Mouse (Mus musculus) G1E (cell line): ENCODE results near the gene Rmnd5a. TPM values are rescaled to one million over a fixed set of nuclear protein-coding genes. Genes with fewer than 3 reads are reported as not detected.

Source experiments
- ATAC-seq: 2 replicates; pipeline ENCODE4 v1.8.0; 2016; ENCODE audit warnings: mild to moderate bottlenecking; ENCODE audit not compliant: insufficient number of reproducible peaks, poor library complexity, low FRiP score, severe bottlenecking; ENCODE audit errors: extremely low read depth
- DNase-seq: peaks from one replicate; pipeline ENCODE4 v3.0.0; 2012; ENCODE audit warnings: low spot score
- H3K27me3 ChIP-seq: 2 replicates; pipeline ENCODE4 v1.6.1; 2012; ENCODE audit warnings: mild to moderate bottlenecking, low read length, inconsistent platforms; ENCODE audit not compliant: insufficient read depth
- H3K36me3 ChIP-seq: replicated peaks from 2 replicates; pipeline ENCODE3; 2012; ENCODE audit warnings: mild to moderate bottlenecking, inconsistent platforms
- H3K4me1 ChIP-seq: 2 replicates; pipeline ENCODE4 v1.6.1; 2012; ENCODE audit warnings: low read depth, low read length, inconsistent platforms, mixed read lengths; ENCODE audit not compliant: insufficient read depth
- H3K4me3 ChIP-seq: 2 replicates; pipeline ENCODE4 v1.5.1; 2012; ENCODE audit warnings: low read depth, mild to moderate bottlenecking, inconsistent platforms, low read length, moderate library complexity, mixed read lengths
- H3K9me3 ChIP-seq: replicated peaks from 2 replicates; pipeline ENCODE4 v1.6.1; 2012; ENCODE audit warnings: inconsistent platforms
- CTCF ChIP-seq: IDR thresholded peaks from 2 replicates; pipeline ENCODE4 v1.5.1; 2012; ENCODE audit warnings: low read depth, low read length, inconsistent platforms, mixed read lengths
- GATA1 ChIP-seq: IDR thresholded peaks from 2 replicates; pipeline ENCODE4 v1.6.1; 2012; ENCODE audit warnings: borderline replicate concordance, low read length, inconsistent platforms, mixed read lengths
- GATA2 ChIP-seq: IDR thresholded peaks from 2 replicates; pipeline ENCODE4 v1.6.1; 2012; ENCODE audit warnings: low read depth, low read length, inconsistent platforms, borderline replicate concordance
- POLR2AphosphoS5 ChIP-seq: IDR thresholded peaks from 2 replicates; pipeline ENCODE4 v1.6.1; 2012; ENCODE audit warnings: low read depth, low read length, inconsistent platforms; ENCODE audit not compliant: insufficient replicate concordance
- TAL1 ChIP-seq: conservative IDR thresholded peaks from 2 replicates; pipeline ENCODE4 v1.6.1; 2012; ENCODE audit warnings: low read depth, low read length, inconsistent platforms, mixed read lengths
- polyA plus RNA-seq: library from polyadenylated mRNA; stranded (reverse); fragments of >175 nt; gene quantifications from 2 replicates; pipeline ENCODE4 v1.2.3, GENCODE M21; 2012
- total RNA-seq, 2 experiments: library from RNA; stranded (forward) in 1 of 2; stranded (reverse) in 1 of 2; fragments of 200-1000 nt in 1 of 2; fragments of >200 nt in 1 of 2; fragmentation: Nextera tagmentation in 1 of 2; gene quantifications; 2 replicates each; pipeline ENCODE4 v1.2.3; 2014 to 2017

Rmnd5a gene
- total and polyA plus RNA-seq, 3 experiments, result 7.4 to 89.4 (median 65.9) TPM

DNA sequence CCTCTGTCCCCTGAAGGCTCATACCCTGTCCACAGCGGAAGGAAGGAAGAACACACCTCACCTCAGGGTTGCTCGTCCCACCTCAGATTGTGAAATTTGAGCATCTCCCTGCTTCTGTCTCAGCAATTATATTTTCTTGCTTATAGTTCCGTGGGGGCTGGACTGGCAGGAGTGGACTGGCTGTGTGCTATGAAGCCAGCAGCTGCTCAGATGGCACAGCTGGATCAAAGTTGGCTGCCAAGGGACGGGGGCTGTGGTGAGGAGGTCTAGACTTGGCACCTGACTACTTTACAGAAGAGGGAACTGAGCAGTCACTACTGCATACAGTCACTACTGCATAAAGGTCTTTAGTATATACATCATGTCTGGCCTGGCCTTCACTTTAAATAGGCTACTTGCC lies 101.1 kb downstream of the Rmnd5a start:
- Histone ChIP-seq H3K9me3 (no peaks in the 10 kb centered on the region), H3K4me3 (no peak overlapping the region), H3K27me3 (peaks cover 17% of the 10 kb centered on the region), H3K36me3 (no peaks in the 10 kb centered on the region), H3K4me1 (no peaks in the 10 kb centered on the region)
- TF ChIP-seq GATA2 (no peak), TAL1 (no peak), POLR2AphosphoS5 (no peak), GATA1 (no peak), CTCF (no peak)
- DNase-seq (no peak), ATAC-seq (no peak)

DNA sequence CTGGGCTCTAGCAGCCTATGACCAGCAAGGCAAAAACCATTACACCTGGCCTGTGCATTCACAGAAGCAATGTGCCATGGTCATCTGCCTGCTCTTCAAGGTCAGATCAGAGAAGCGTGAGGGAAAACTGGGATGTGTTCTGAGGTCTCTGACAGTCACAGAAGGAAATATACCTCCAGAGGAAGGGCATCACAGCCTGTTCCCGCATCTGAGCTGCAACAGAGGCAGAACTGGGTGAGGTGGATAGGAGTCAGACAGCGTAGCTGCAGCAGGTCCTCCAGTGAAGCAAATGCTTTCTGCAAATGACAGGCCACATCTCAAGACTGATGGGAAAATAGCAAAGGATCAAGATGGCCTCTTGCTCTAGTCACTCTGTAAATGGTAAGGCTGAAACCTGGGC lies 101.5 kb downstream of the Rmnd5a start:
- Histone ChIP-seq H3K4me1 (no peaks in the 10 kb centered on the region), H3K9me3 (no peaks in the 10 kb centered on the region), H3K36me3 (no peaks in the 10 kb centered on the region), H3K27me3 (peaks cover 17% of the 10 kb centered on the region), H3K4me3 (no peak overlapping the region)
- TF ChIP-seq CTCF, result no peak
- no peak for TF ChIP-seq TAL1
- no peak for TF ChIP-seq GATA2
- no peak for TF ChIP-seq POLR2AphosphoS5
- TF ChIP-seq GATA1, result no peak
- DNase-seq, result no peak
- ATAC-seq, result no peak

Other genes starting within 250 kb of the Rmnd5a start
- gene Fabp1, start 240.8 kb downstream of the Rmnd5a start, total RNA-seq (2014; fragmentation: Nextera tagmentation), result not detected in 2 replicates
- gene Fabp1, start 240.8 kb downstream of the Rmnd5a start, total RNA-seq (2017), result not detected in 2 replicates
- not detected in 2 replicates for gene Fabp1, start 240.8 kb downstream of the Rmnd5a start, polyA plus RNA-seq
- gene Krcc1, start 169.0 kb downstream of the Rmnd5a start, total RNA-seq (2014; fragmentation: Nextera tagmentation), result 85.5 and 90.2 TPM in 2 replicates
- gene Krcc1, start 169.0 kb downstream of the Rmnd5a start, total RNA-seq (2017), result 113 and 123 TPM in 2 replicates
- gene Krcc1, start 169.0 kb downstream of the Rmnd5a start, polyA plus RNA-seq, result 50.1 and 64.3 TPM in 2 replicates
- gene Smyd1, start 118.4 kb downstream of the Rmnd5a start, total RNA-seq (2014; fragmentation: Nextera tagmentation), result not detected in 2 replicates
- gene Smyd1, start 118.4 kb downstream of the Rmnd5a start, total RNA-seq (2017), result 0.16 and 0.64 TPM in 2 replicates
- not detected in 2 replicates for gene Smyd1, start 118.4 kb downstream of the Rmnd5a start, polyA plus RNA-seq
- gene Cd8b1, start 117.8 kb downstream of the Rmnd5a start, total RNA-seq (2014; fragmentation: Nextera tagmentation), result not detected in 2 replicates
- gene Cd8b1, start 117.8 kb downstream of the Rmnd5a start, total RNA-seq (2017), result 0.11 and 0.23 TPM in 2 replicates
- not detected in 2 replicates for gene Cd8b1, start 117.8 kb downstream of the Rmnd5a start, polyA plus RNA-seq
- gene Cd8a, start 67.2 kb downstream of the Rmnd5a start, total RNA-seq (2014; fragmentation: Nextera tagmentation), result not detected in 2 replicates
- gene Cd8a, start 67.2 kb downstream of the Rmnd5a start, total RNA-seq (2017), result 0.12 and 0.22 TPM in 2 replicates
- not detected in 2 replicates for gene Cd8a, start 67.2 kb downstream of the Rmnd5a start, polyA plus RNA-seq
- 14.2 and 15.0 TPM in 2 replicates for gene Rnf103, start 53.3 kb upstream of the Rmnd5a start, total RNA-seq (2014; fragmentation: Nextera tagmentation)
- gene Rnf103, start 53.3 kb upstream of the Rmnd5a start, total RNA-seq (2017), result 15.0 and 18.3 TPM in 2 replicates
- 7.3 and 9.7 TPM in 2 replicates for gene Rnf103, start 53.3 kb upstream of the Rmnd5a start, polyA plus RNA-seq
- gene Chmp3, start 103.2 kb upstream of the Rmnd5a start, total RNA-seq (2014; fragmentation: Nextera tagmentation), result 27.7 and 30.0 TPM in 2 replicates
- 87.1 and 101 TPM in 2 replicates for gene Chmp3, start 103.2 kb upstream of the Rmnd5a start, total RNA-seq (2017)
- gene Chmp3, start 103.2 kb upstream of the Rmnd5a start, polyA plus RNA-seq, result 14.7 and 25.6 TPM in 2 replicates
- 196 TPM in 2 replicates for gene Kdm3a, start 192.4 kb upstream of the Rmnd5a start, total RNA-seq (2014; fragmentation: Nextera tagmentation)
- gene Kdm3a, start 192.4 kb upstream of the Rmnd5a start, total RNA-seq (2017), result 142 and 144 TPM in 2 replicates
- gene Kdm3a, start 192.4 kb upstream of the Rmnd5a start, polyA plus RNA-seq, result 5.5 and 8.2 TPM in 2 replicates